Mouse (Mus musculus) hindbrain, embryonic 10.5 days (tissue): ENCODE measurements around the gene Rxrb. TPM values are rescaled to one million over a fixed set of nuclear protein-coding genes. Genes with fewer than 3 reads are reported as not detected.
A peak's percentile ranks its signal among the peaks of the same experiment; 100 is the strongest.

Experiments used
- DNase-seq: peaks from one replicate; pipeline ENCODE4 v3.0.0-alpha.2; 2017; ENCODE audit warnings: low spot score
- H3K27ac ChIP-seq: fragments of 300-500 bp; sonication (generic); 2 replicates; pipeline ENCODE4 v1.5.1; 2016; ENCODE audit warnings: mild to moderate bottlenecking, moderate library complexity
- H3K27me3 ChIP-seq: fragments of 300-500 bp; sonication (generic); 2 replicates; pipeline ENCODE4 v1.6.1; 2016; ENCODE audit warnings: mild to moderate bottlenecking; ENCODE audit not compliant: poor library complexity, insufficient read depth, severe bottlenecking
- H3K36me3 ChIP-seq: fragments of 300-500 bp; sonication (generic); 2 replicates; pipeline ENCODE4 v1.6.1; 2016; ENCODE audit warnings: mild to moderate bottlenecking, moderate library complexity
- H3K4me1 ChIP-seq: fragments of 300-500 bp; sonication (generic); replicated peaks from 2 replicates; pipeline ENCODE4 v1.6.1; 2016; ENCODE audit warnings: mild to moderate bottlenecking
- H3K4me3 ChIP-seq: fragments of 300-500 bp; sonication (generic); 2 replicates; pipeline ENCODE4 v1.5.1; 2016; ENCODE audit warnings: mild to moderate bottlenecking, moderate library complexity
- H3K9me3 ChIP-seq: fragments of 300-500 bp; sonication (generic); 2 replicates; pipeline ENCODE4 v1.6.1; 2016; ENCODE audit warnings: mild to moderate bottlenecking, moderate library complexity
- WGBS: fragments of 180-500 bp; shearing (Covaris S2); methylation state at CpG from one replicate; pipeline ENCODE4 v1.1.7; 2016; 5-methylcytosine and 5-hydroxymethylcytosine counted together
- microRNA counts: library from miRNA; unstranded; fragments of <30 nt; microRNA quantifications from one replicate; lab custom pipeline; 2017
- polyA plus RNA-seq: library from polyadenylated mRNA; unstranded; fragments of >200 nt; fragmentation: Nextera tagmentation; extraction: Ambion mirVana; gene quantifications from 2 replicates; pipeline ENCODE4 v1.2.1, GENCODE M21; 2016

Rxrb gene
- polyA plus RNA-seq, 1 experiment from 2014 or later: 56.4 TPM

DNA sequence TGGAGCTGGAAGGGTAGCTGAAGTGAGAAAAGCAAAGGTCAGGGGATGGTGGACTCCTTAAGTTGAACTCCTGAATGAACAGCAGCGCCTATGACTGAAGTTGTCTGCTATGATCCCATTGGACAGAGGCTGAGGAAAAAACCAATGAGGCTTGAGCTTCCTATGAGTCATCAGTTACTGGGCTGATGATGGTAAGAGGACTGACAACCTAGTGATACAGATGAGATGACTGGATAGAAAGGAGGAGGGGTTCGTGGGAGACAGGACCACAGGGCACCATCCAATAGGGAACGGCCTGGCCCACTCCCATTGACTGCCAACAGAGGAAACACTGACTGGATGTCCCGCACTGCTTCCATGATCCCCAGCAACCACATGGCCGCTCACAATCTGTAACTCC lies 48.0 kb downstream of the Rxrb start:
- WGBS: 17% methylated on average over 5 of the region's 5 CpGs
- Histone ChIP-seq H3K4me1 (peaks cover 18% of the 10 kb centered on the region), H3K36me3 (no peaks in the 10 kb centered on the region), H3K27me3 (peaks cover 23% of the 10 kb centered on the region), H3K4me3 (no peak overlapping the region), H3K9me3 (no peaks in the 10 kb centered on the region), H3K27ac (no peak overlapping the region)
- DNase-seq: peak; percentile 38

DNA sequence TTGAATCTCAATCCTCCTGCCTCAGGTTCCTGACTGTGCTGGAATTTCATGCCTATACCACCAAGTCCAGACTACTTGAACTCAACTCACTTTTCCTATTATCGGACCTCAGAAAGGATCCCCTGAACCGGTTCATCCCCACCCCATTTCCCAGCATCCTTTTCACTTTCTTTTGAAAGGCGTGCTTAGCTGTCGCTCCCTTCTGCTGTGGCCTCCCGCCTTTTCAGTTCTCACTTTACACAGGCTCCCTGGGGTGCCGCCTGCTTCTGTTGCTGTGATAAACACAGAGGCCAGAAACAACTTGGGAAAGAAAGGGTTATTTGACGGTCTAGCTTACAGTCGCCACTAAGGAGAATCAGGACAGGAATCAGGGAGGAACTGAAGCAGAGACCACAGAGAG lies 51.5 kb downstream of the Rxrb start:
- H3K9me3 ChIP-seq: no peaks in the 10 kb centered on the region
- H3K27me3 ChIP-seq: no peaks in the 10 kb centered on the region; the same call in 1 of the 2 replicates
- H3K4me3 ChIP-seq: peak overlapping the region; percentile 16; the same call in 1 of the 2 replicates
- peaks cover 12% of the 10 kb centered on the region for H3K4me1 ChIP-seq
- no peaks in the 10 kb centered on the region for H3K36me3 ChIP-seq
- peak overlapping the region; percentile 6; the same call in 1 of the 2 replicates for H3K27ac ChIP-seq
- DNase-seq: peak; percentile 15
- WGBS: 4% methylated on average over 8 of the region's 8 CpGs

DNA sequence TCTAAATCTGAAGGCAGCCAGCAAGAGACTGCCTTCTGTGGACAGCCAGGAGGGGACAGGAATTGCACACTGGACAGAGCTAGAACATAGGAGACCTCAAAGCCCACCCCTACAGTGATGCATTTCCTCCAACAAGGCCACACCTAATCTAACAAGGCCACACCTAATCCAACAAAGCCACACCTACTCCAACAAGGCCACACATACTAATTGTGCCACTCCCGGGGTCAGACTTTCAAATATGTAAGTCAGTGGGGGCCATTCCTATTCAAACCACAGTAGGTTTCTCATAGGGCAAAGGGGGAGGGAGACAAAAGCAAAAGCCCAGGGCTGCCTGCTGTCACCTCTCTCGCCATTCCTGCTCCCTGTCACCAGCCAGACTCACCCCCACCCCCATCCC lies 55.8 kb downstream of the Rxrb start:
- no peak for DNase-seq
- WGBS: 39% methylated on average over 2 of the region's 2 CpGs
- Histone ChIP-seq H3K9me3 (no peaks in the 10 kb centered on the region), H3K4me1 (peaks cover 13% of the 10 kb centered on the region), H3K27me3 (no peaks in the 10 kb centered on the region; the same call in 1 of the 2 replicates), H3K27ac (no peak overlapping the region), H3K4me3 (no peak overlapping the region), H3K36me3 (no peaks in the 10 kb centered on the region)

MicroRNAs within 50 kb of the gene (microRNA counts, 519-probe panel; counts per million panel counts)
- microRNA mmu-miR-219 (lab: Ali Mortazavi, UCI): 1,255 counts per million, percentile 77 among the panel's probes with 10 or more counts

Other genes with a start within 250 kb of the Rxrb start
- 23.4 and 25.9 TPM in 2 replicates for gene Angptl4, start 250.0 kb upstream of the Rxrb start, polyA plus RNA-seq
- 26.2 and 28.5 TPM in 2 replicates for gene Kank3, start 221.3 kb upstream of the Rxrb start, polyA plus RNA-seq
- 712 and 835 TPM in 2 replicates for gene Rps28, start 207.2 kb upstream of the Rxrb start, polyA plus RNA-seq
- gene Ndufa7, start 207.2 kb upstream of the Rxrb start, polyA plus RNA-seq: 517 and 544 TPM in 2 replicates
- 87.7 and 91.8 TPM in 2 replicates for gene Cd320, start 188.7 kb upstream of the Rxrb start, polyA plus RNA-seq
- gene Gm7029, start 158.0 kb upstream of the Rxrb start, polyA plus RNA-seq: not detected in 2 replicates
- 6.3 and 7.1 TPM in 2 replicates for gene Kifc1, start 141.2 kb upstream of the Rxrb start, polyA plus RNA-seq
- 0.34 and 0.41 TPM in 2 replicates for gene Platr17, start 126.7 kb upstream of the Rxrb start, polyA plus RNA-seq
- 73.1 and 82.8 TPM in 2 replicates for gene Daxx, start 122.4 kb upstream of the Rxrb start, polyA plus RNA-seq
- gene Tapbp, start 115.9 kb upstream of the Rxrb start, polyA plus RNA-seq: 14.5 and 17.2 TPM in 2 replicates
- gene Zbtb22, start 115.9 kb upstream of the Rxrb start, polyA plus RNA-seq: 23.0 and 24.0 TPM in 2 replicates
- gene Rgl2, start 102.3 kb upstream of the Rxrb start, polyA plus RNA-seq: 45.2 and 55.7 TPM in 2 replicates
- gene Pfdn6, start 91.5 kb upstream of the Rxrb start, polyA plus RNA-seq: 228 TPM in 2 replicates
- gene Wdr46, start 91.2 kb upstream of the Rxrb start, polyA plus RNA-seq: 47.0 and 51.8 TPM in 2 replicates
- 4.3 and 6.5 TPM in 2 replicates for gene B3galt4, start 80.3 kb upstream of the Rxrb start, polyA plus RNA-seq
- gene Vps52, start 76.0 kb upstream of the Rxrb start, polyA plus RNA-seq: 55.0 and 63.9 TPM in 2 replicates
- 1,286 and 1,579 TPM in 2 replicates for gene Rps18, start 75.8 kb upstream of the Rxrb start, polyA plus RNA-seq
- gene H2-K1, start 31.5 kb upstream of the Rxrb start, polyA plus RNA-seq: 27.1 and 30.9 TPM in 2 replicates
- gene Ring1, start 7.1 kb upstream of the Rxrb start, polyA plus RNA-seq: 12.3 and 17.3 TPM in 2 replicates
- gene H2-Ke6, start 3.8 kb upstream of the Rxrb start, polyA plus RNA-seq: 65.5 and 73.0 TPM in 2 replicates
- gene Slc39a7, start 130 bp upstream of the Rxrb start, polyA plus RNA-seq: 188 and 197 TPM in 2 replicates
- gene Col11a2, start 7.6 kb downstream of the Rxrb start, polyA plus RNA-seq: 0.99 and 1.7 TPM in 2 replicates
- 0.80 and 0.82 TPM in 2 replicates for gene H2-Oa, start 60.5 kb downstream of the Rxrb start, polyA plus RNA-seq
- 5.8 and 7.7 TPM in 2 replicates for gene H2-DMa, start 87.7 kb downstream of the Rxrb start, polyA plus RNA-seq
- gene Brd2, start 90.8 kb downstream of the Rxrb start, polyA plus RNA-seq: 131 and 135 TPM in 2 replicates
- 0.11 and 0.24 TPM in 2 replicates for gene H2-DMb2, start 111.5 kb downstream of the Rxrb start, polyA plus RNA-seq
- 0.30 and 0.98 TPM in 2 replicates for gene H2-DMb1, start 121.3 kb downstream of the Rxrb start, polyA plus RNA-seq
- gene Tap1, start 155.7 kb downstream of the Rxrb start, polyA plus RNA-seq: 1.7 TPM in 2 replicates
- gene Psmb9, start 156.0 kb downstream of the Rxrb start, polyA plus RNA-seq: 0.66 and 0.97 TPM in 2 replicates
- 1.2 and 1.8 TPM in 2 replicates for gene Psmb8, start 165.9 kb downstream of the Rxrb start, polyA plus RNA-seq
- gene Tap2, start 171.7 kb downstream of the Rxrb start, polyA plus RNA-seq: 0.27 and 1.4 TPM in 2 replicates
- 0.24 TPM in 1 of 2 replicates, not detected in the other for gene H2-Ob, start 207.1 kb downstream of the Rxrb start, polyA plus RNA-seq
- 4.7 and 5.3 TPM in 2 replicates for gene H2-Ab1, start 225.9 kb downstream of the Rxrb start, polyA plus RNA-seq